Mouse (Mus musculus) midbrain, postnatal 0 days (tissue): ENCODE measurements around the gene Sgtb. TPM values are rescaled to one million over a fixed set of nuclear protein-coding genes. Genes with fewer than 3 reads are reported as not detected.
A peak's percentile ranks its signal among the peaks of the same experiment; 100 is the strongest.

Experiments
- ATAC-seq: fragments of 200-750 bp; cut with Nextera tagmentation; 2 replicates; pipeline ENCODE4 v1.8.0; 2017; ENCODE audit warnings: moderate number of reproducible peaks, mild to moderate bottlenecking, moderate TSS enrichment, moderate library complexity; ENCODE audit not compliant: low FRiP score
- DNase-seq: peaks from one replicate; pipeline ENCODE4 v3.0.0-alpha.2; 2015; ENCODE audit warnings: low spot score
- H3K27ac ChIP-seq: fragments of 300-500 bp; sonication (generic); 2 replicates; pipeline ENCODE4 v1.5.1; 2014; ENCODE audit warnings: low read depth, mild to moderate bottlenecking, low read length, mixed read lengths
- H3K27me3 ChIP-seq: fragments of 300-500 bp; sonication (generic); 2 replicates; pipeline ENCODE4 v1.6.1; 2014; ENCODE audit warnings: low read length, control low read depth, mixed read lengths; ENCODE audit not compliant: insufficient read depth
- H3K36me3 ChIP-seq: fragments of 300-500 bp; sonication (generic); 2 replicates; pipeline ENCODE4 v1.6.1; 2014; ENCODE audit warnings: low read length, control low read depth, mixed read lengths; ENCODE audit not compliant: insufficient read depth
- H3K4me1 ChIP-seq: fragments of 300-500 bp; sonication (generic); 2 replicates; pipeline ENCODE4 v1.6.1; 2014; ENCODE audit warnings: mild to moderate bottlenecking, control low read depth, antibody characterized with exemption, low read length, mixed read lengths; ENCODE audit not compliant: insufficient read depth
- H3K4me2 ChIP-seq: fragments of 300-500 bp; sonication (generic); 2 replicates; pipeline ENCODE4 v1.6.1; 2014; ENCODE audit warnings: low read depth, mild to moderate bottlenecking, low read length, mixed read lengths; ENCODE audit not compliant: poor library complexity, severe bottlenecking
- H3K4me3 ChIP-seq: fragments of 300-500 bp; sonication (generic); 2 replicates; pipeline ENCODE4 v1.5.1; 2014; ENCODE audit warnings: low read depth, mild to moderate bottlenecking, low read length, moderate library complexity
- H3K9ac ChIP-seq: fragments of 300-500 bp; sonication (generic); replicated peaks from 2 replicates; pipeline ENCODE4 v1.6.1; 2014; ENCODE audit warnings: mild to moderate bottlenecking, low read length, moderate library complexity, mixed read lengths; ENCODE audit not compliant: poor library complexity, severe bottlenecking
- H3K9me3 ChIP-seq: fragments of 300-500 bp; sonication (generic); 2 replicates; pipeline ENCODE4 v1.6.1; 2016; ENCODE audit warnings: low read length, control low read depth
- CTCF ChIP-seq: IDR thresholded peaks from 2 replicates; pipeline ENCODE4 v1.5.1; 2016; ENCODE audit warnings: antibody characterized with exemption, mild to moderate bottlenecking
- WGBS: fragments of 180-500 bp; shearing (Covaris S2); extraction: QIAGEN DNeasy Blood & Tissue Kit; methylation state at CpG from one replicate; pipeline ENCODE4 v1.1.7; 2014; 5-methylcytosine and 5-hydroxymethylcytosine counted together
- polyA plus RNA-seq: library from polyadenylated mRNA; unstranded; fragments of >200 nt; fragmentation: Nextera tagmentation; extraction: Ambion mirVana; gene quantifications from 2 replicates; pipeline ENCODE4 v1.2.1, GENCODE M21; 2015
- total RNA-seq: library from RNA; depleted of rRNA; stranded (reverse); fragments of >200 nt; gene quantifications from 2 replicates; pipeline ENCODE4 v1.2.3, GENCODE M21; 2014

Sgtb gene
- total and polyA plus RNA-seq, 2 experiments from 2014 or later: 19.8 to 33.0 TPM

DNA sequence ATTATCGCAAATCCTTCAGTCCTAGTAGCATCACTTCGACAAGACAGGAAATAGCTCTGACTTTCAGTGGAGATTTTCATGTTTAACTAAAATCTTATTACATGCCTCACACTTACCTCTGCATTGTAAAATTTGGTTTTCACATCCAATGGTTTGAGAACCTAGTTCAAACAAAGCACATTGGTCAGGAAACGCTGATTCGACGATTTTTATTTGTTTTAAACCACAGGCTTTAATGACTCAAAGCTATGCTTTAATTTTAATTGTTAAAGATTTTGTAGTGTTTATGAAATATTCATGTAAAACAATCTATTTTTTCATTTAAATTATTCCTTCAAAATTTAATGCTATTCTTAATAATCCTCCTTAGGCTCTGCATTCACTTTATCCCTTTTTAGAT lies 44.6 kb downstream of the Sgtb start:
- Histone ChIP-seq H3K27ac (no peak overlapping the region), H3K27me3 (no peaks in the 10 kb centered on the region), H3K36me3 (peaks cover 18% of the 10 kb centered on the region), H3K9me3 (no peaks in the 10 kb centered on the region), H3K4me2 (no peak overlapping the region), H3K4me1 (no peaks in the 10 kb centered on the region), H3K9ac (no peak overlapping the region), H3K4me3 (no peak overlapping the region)
- DNase-seq: no peak
- 97% methylated on average over 5 of the region's 5 CpGs for WGBS
- TF ChIP-seq CTCF: no peak
- no peak for ATAC-seq

DNA sequence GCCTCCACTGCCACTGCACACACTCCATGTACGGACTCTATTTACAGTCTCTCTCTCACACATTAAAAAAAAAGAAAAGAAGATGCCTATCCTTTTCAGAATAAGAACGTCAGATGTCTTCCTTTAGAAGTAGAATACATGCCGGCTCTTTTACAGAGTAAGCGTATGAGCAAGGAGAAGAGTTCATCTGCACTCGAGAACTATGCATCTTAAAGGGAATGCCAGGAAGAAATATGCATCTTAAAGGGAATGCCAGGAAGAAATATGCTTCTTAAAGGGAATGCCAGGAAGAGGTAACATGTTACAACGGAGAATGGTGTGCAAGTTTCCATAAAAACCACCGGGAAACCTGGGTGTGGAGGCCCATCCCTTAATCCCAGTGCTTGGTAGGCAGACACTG lies 45.6 kb downstream of the Sgtb start:
- Histone ChIP-seq H3K9ac (no peak overlapping the region), H3K9me3 (no peaks in the 10 kb centered on the region), H3K27ac (no peak overlapping the region), H3K4me1 (no peaks in the 10 kb centered on the region), H3K27me3 (no peaks in the 10 kb centered on the region), H3K4me2 (no peak overlapping the region), H3K4me3 (no peak overlapping the region), H3K36me3 (peaks cover 16% of the 10 kb centered on the region)
- ATAC-seq: no peak
- 91% methylated on average over 7 of the region's 7 CpGs for WGBS
- TF ChIP-seq CTCF: no peak
- no peak for DNase-seq

GRCm38 (mm10) chr13:104155686-104156085 lies 46.1 kb downstream of the Sgtb start:
- WGBS: 91% methylated on average over 1 of the region's 1 CpGs
- Histone ChIP-seq H3K9ac (no peak overlapping the region), H3K4me1 (no peaks in the 10 kb centered on the region), H3K9me3 (no peaks in the 10 kb centered on the region), H3K27ac (no peak overlapping the region), H3K36me3 (peaks cover 18% of the 10 kb centered on the region), H3K4me2 (no peak overlapping the region), H3K4me3 (no peak overlapping the region), H3K27me3 (no peaks in the 10 kb centered on the region)
- ATAC-seq (no peak), DNase-seq (no peak)
- TF ChIP-seq CTCF: no peak

DNA sequence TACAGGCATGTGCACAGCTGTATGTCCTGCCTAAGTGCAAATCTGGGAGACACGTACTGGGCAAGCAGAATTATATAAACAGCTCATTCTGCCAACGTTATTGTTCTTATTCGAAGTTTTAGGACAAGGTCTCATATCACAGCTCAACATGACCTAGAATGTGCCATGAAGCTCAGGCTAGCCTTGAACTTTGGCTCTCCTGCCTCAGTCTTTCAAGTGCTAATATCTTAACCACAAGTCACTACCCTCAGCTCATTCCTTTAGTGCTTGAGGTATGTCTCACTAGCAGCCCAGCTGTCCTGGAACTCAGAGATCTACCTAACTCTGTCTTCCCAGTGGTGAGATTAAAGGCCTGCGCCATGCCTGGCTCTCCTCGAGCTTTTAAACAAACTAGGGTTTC lies 62.2 kb downstream of the Sgtb start:
- TF ChIP-seq CTCF: no peak
- Histone ChIP-seq H3K9ac (no peak overlapping the region), H3K4me3 (no peak overlapping the region), H3K27ac (no peak overlapping the region), H3K4me1 (no peaks in the 10 kb centered on the region), H3K4me2 (no peak overlapping the region), H3K27me3 (no peaks in the 10 kb centered on the region), H3K9me3 (no peaks in the 10 kb centered on the region), H3K36me3 (peaks cover 11% of the 10 kb centered on the region; the same call in 1 of the 2 replicates)
- ATAC-seq (no peak), DNase-seq (no peak)
- 93% methylated on average over 5 of the region's 5 CpGs for WGBS

DNA sequence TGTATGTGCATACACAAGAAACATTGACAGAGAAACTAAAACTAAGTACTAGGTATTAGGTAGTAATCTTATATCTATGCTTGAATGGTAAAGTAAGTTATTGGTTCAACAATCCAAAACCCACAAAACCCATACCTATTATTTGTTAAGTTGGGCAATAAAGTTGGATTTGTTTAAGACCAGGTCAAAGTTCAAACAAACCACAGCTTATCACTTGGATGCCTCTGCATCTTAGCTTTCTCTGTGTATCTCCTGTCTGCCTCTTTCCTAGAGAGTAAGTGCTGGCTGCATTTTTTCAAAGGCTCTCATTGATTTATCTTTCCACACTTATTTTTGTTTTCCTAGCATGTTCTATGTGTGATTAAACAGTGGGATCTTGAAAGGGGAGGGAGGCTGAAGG lies 63.0 kb downstream of the Sgtb start:
- no peak overlapping the region for H3K4me3 ChIP-seq
- ATAC-seq: no peak
- no peak for TF ChIP-seq CTCF
- no peak overlapping the region for H3K27ac ChIP-seq
- no peaks in the 10 kb centered on the region for H3K4me1 ChIP-seq
- no peaks in the 10 kb centered on the region for H3K9me3 ChIP-seq
- H3K36me3 ChIP-seq: peaks cover 8% of the 10 kb centered on the region; the same call in 1 of the 2 replicates
- DNase-seq: no peak
- no peak overlapping the region for H3K4me2 ChIP-seq
- H3K27me3 ChIP-seq: no peaks in the 10 kb centered on the region
- H3K9ac ChIP-seq: no peak overlapping the region

DNA sequence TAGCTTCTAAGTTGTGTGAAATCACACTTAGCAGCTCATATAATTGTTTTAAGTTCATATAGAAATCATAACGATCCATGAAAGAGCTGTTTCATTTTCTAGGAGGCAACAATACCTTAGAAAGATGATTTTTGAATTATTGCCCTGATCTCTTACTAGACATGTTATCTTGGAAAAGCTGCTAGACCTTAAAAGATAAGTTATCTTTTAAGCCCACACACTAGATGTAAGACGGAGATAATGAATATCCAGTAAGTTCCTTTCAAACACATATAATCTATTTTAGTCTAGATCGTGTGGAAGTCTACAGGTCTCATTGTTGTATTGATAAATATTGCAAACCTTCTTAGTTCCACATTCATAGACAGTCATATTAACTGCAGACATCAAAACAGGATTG lies 67.3 kb downstream of the Sgtb start:
- TF ChIP-seq CTCF: no peak
- peak overlapping the region; percentile 56 for H3K4me2 ChIP-seq
- 73% methylated on average over 3 of the region's 3 CpGs for WGBS
- H3K9ac ChIP-seq: no peak overlapping the region
- no peaks in the 10 kb centered on the region for H3K4me1 ChIP-seq
- H3K27me3 ChIP-seq: no peaks in the 10 kb centered on the region
- DNase-seq (no peak), ATAC-seq (no peak)
- no peak overlapping the region for H3K27ac ChIP-seq
- no peaks in the 10 kb centered on the region for H3K36me3 ChIP-seq
- no peaks in the 10 kb centered on the region for H3K9me3 ChIP-seq
- peak overlapping the region; percentile 96 for H3K4me3 ChIP-seq
